Mouse (Mus musculus): Measurements from ENCODE around the gene Ibsp.

Ibsp gene

GRCm38 (mm10) chr5:104344526-104345240 lies 45.7 kb downstream of the Ibsp start:
- DNase-seq: no peak

GRCm38 (mm10) chr5:104345241-104345630 lies 46.3 kb downstream of the Ibsp start:
- no peak for DNase-seq

- no peak for DNase-seq
These were observed 52.1 kb downstream of the Ibsp start for GRCm38 (mm10) chr5:104351041-104351440.

DNA sequence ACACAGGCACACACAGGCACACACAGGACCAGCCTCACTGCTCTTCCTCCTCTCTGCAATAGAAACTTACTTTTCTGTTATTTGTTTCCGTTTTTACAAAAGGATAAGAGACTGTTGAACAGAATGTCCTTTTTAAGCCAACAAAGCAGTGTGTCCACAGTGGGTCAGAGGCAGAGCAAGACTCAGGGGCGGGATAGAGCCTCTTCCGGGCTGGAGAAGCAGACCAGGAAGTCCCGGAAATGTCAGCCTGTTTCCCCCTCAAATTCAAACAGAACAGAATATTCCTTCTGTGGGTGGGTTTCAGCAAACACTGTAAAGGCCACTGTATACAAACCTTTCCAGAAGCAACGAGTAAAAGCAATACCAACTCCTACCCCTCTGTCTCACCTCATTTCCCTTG lies 52.9 kb downstream of the Ibsp start:
- no peak for DNase-seq

- no peak for DNase-seq
These were observed 58.6 kb downstream of the Ibsp start for GRCm38 (mm10) chr5:104357575-104357974.

DNA sequence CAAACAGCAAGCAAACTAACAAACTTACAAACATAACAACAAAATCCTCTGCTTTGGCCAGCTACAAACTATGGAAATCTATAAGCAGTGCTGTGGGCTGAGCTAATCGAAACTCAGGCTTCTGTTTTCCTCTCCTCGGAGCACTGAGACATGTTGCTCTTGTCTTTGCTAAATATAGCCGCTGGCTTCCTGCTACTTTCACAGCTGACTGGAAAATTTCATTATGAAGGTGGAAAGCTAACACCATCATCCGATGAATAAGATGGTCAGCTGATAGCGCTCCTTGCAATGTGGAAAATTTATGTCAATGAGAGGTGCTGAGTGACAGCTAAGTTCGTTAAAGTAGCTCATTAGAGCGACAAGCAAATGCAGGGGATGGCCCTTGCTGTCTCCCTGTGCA lies 59.6 kb downstream of the Ibsp start:
- no peak for DNase-seq

DNA sequence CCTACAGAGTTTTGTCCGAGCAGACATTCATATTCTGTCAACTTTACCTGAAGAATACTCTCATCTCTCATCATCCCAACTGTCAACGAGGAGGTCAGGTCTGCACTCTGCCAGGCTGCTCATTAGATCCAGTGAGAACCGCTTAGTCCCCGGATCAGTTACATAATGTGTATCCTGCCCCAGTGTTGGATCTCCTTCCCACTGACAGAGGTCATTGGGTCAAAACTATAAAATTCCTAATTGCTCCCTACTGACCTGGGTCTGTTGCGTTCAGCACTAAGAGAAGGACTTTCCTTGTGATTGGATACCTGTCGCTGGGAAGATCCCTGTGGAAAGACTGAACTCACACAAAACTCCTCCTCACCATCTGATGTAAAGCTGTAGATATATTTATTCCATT lies 60.3 kb downstream of the Ibsp start:
- no peak for DNase-seq
